Mouse (Mus musculus) R1 (cell line): ENCODE data around the gene Olfr524.

Experiments
- DNase-seq: peaks from one replicate; pipeline ENCODE4 v3.0.0-alpha.2; 2018; ENCODE audit warnings: low read depth, low spot score

The Olfr524 gene

DNA sequence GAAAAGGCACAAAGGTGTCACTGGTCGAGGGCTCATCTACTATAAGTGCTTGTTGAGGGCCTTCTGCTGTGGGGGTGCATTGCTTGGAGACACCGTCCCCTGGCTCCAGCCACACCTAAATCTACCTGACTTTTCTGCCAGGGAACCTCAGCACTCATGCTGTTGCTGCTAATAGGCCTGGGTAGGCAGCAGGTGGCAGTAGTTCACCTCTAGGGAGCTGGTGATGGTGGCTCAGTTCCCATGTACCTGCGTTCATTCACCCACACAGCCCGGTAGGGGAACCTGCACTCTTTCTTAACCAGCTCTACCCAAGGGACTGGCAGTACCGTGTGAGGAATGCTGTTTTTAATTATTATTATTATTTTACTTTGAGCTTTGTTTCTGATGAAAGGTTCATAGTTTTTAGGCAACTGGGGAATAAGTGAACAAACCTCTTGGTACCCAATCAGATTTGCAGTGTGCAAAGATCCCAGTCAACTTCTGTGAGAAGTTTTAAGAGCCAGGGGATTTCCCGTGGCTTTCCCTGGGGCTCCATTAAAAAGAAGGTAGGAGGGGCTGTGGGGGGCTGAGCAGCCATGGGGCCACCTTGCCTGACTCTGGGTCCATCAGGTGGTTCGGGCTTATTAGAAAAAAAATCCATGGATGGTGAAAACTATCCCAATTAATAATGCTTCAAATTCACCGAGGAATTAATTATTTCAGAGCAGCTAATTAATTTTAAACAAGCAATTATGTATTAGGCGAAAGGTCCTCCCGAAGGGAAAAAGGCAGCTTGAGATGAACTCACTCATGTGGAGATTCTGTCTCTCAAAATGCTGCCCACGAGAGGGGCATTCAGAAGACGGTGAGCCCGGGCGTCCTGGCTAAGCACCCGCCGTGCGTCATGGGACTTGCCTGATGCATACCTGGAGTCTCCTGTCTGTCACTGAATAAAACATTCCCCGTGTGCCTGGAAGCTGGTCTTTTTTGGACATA, 18.8 kb downstream of the Olfr524 start:
- DNase-seq, result peak; percentile 49

DNA sequence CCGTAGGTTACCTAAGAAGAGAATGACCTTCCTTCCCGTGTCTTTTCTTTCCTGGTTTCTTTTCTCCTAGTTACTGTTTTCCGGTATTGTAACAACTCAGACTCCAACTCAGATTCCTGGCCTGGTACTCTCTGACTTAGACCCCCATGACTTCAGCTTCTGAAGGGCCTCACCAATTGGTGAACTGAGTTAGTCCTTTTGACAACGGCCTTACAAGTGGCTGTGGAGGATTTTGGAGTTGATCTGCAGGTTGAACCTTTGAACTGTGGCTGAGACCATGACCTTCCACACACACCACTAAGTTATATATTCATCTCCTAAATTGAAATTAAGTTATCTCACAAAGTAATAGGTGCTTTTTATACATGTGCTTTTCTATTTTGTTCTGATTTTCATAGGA, 21.6 kb downstream of the Olfr524 start:
- no peak for DNase-seq

DNA sequence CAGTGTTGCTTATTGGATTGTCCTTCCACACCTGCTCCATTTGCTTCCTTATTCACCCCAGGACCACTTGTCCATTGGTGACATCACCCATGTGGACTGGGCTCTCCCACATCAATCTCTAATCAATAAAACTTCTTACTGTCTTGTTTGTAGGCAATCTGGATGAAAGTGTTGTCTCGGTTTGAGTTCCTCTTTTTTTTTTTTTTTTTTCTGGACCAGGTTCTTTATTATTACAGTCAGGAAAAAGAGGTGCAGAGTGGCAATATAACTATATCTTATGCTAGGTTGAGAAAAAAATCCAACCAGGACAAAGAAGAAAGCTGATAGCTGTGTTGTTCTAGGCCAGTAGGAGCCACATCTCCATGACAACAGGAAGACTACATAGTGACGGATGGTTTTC, 25.1 kb downstream of the Olfr524 start:
- DNase-seq, result no peak

DNA sequence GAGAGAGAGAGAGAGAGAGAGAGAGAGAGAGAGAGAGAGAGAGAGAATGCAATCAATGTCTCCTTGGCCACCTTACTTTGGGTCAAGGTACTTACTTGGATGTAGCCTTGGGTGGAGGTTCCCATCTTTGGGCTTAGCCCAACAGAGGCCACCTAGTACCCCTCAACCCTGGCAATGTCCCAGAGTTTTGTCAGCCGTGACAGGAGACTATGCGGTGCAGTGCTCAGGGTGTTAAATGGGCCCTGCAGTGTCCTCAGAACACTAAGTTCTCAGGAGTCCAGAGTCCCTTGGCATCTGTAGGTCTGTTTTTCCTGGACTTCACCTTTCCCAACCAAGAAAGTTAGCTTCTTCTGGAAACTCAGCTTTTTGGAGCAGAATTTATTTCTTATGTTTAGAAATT, 26.6 kb downstream of the Olfr524 start:
- DNase-seq, result no peak

DNA sequence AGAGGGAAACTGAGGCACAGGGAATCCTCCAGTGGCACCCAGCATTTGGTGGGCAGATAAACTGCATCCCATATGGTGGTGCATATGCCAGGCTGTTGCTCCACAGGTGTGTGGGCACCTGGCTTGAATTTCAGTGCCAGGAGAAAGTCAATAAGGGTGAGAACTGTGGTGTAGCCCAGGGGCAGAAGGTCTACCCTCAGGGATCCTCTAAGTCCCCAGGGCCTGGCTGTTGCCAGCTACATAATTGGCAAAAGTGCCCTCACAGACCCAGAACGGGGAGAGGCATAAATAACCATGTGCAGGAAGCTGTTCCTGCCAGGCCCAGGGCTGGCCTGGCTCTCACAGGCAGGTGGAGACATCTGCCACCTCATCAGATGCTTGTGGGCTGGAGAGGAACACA, 32.8 kb downstream of the Olfr524 start, which contains the start of gene Olfr523:
Gene Olfr523, plus strand, starts transcription at position 282 of the 400 bp plus-strand sequence.
- no peak for DNase-seq

DNA sequence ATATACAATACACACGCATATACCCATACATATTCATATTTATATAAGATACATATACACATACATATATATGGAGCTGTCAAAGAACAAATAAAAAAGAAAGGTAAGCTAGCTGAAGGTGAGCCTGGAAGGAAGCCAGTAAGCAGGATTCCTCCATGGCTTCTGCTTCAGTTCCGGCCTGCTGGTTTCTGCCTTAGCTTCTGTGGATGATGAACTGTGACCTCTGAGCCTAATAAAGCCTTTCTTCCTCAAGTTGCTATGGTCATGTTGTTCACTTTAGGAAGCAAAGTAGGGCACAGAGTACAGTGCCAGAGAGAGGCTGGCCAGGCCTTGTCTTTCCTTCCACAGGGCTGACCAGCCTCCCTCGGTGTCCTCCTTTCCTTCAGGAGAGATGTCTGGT, 34.9 kb downstream of the Olfr524 start:
- no peak for DNase-seq

DNA sequence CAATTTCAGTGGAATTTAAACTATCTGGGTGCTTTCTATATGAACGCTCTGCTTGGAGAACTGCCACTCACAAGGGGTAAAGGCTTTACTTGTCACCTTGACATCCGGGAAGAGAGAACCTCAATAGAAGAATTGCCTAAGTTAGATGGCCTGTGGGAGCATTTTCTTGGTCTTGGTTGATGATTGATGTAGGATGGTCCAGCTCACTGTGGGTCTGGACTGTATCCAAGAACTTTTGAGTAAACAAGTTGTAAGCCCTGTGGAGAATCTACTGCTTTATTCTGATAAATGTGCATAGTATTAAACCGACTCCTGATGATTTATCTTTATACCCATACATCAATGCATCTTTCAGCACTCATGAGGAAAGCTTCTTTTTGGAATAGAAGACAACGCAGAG, 36.4 kb downstream of the Olfr524 start:
- no peak for DNase-seq

DNA sequence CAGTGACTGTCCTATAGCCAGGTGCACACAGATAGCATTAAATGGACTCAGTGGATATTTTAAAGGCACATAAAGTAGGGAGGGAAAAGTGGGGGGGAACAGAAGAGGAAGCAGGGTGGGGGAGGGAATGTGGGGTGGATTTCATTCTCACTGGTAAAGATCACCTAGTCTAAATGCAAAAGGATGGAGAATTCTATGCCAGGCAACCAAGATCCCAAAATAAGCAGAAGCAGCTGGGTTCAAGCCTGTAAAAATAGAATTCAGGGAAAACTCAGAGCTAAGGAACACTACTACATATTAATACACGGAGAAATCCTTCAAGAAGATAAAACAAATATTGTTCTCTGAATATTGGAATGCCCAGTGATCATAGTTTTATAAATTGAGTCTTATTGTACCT, 37.8 kb downstream of the Olfr524 start:
- no peak for DNase-seq

DNA sequence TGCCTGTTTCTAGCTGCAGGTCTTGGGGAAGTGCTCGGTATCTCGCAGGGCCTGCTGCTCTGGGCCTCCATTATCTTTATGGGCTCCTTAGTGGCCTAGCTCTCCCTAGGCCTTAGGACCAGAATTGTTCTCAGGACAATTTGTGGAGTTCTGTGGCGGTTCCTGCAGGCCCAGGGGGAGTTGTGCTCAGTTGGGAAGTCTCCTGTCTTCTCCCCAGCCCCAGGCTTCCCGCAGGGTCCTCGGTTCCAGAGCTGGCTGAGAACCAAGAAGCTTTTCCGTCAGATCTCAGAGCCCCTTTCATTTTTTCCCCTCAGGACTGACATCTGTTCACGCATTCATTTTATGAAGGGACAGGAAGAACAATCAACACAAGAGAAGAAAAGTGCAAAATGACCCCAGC, 41.1 kb downstream of the Olfr524 start, which contains the start of gene Olfr522:
Gene Olfr522, minus strand, starts transcription at position 101 of the 400 bp plus-strand sequence.
- no peak for DNase-seq

DNA sequence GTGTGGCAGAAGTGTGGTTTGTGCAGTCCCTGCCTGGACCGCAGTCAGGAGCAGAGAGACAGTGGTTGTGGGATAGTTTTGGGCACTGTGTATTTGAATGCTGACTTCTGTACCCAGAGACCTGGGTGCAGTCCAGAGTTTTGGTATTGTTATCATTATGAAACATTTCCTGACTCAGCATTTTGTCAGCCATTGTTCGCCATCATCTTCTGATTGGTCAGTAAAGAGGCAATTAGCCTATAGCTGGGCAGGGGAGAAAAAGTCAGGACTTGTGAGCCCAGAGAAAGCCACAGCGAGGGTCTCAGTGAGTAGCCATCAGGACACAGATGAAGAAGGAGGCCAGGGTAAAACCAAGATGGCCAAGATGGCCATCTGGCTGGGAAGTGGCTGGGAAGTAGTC, 45.4 kb downstream of the Olfr524 start:
- no peak for DNase-seq

DNA sequence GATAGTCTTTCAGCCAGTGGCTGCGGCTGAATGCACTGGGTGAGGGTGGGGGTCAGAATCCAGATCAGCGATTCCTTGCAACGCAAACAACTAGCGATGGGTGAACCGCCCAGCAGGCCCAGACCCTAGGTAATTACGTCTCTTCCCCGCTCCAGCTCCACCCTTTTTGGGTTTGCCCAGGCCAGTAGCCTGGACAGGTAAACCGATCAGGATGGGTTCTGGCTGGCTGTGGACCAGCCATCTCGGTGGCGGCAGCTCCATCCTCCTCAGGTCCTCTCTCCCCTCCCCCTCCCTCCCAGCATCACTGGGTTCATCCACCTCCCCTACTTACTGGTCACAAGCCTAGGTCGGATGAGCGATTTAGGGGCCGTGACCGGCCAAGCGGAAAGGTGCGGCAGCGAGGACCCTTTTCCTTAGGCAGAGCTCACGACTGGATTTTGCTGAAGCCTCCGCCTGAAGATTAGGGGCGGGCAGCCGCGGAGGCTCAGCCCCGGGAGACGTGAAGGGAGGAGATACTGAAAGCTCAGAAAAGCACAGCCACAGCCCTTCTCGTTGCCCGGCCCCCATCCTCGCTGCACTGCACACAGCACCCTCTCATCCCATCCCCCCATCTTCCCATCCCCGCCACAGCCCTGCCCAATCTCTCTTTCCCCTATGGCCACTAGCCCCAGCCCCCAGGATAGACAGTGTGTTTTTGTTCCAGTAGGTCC, 51.4 kb downstream of the Olfr524 start, which contains the start of gene Sprn:
Gene Sprn, minus strand, starts transcription at position 660 of the 710 bp plus-strand sequence.
- DNase-seq, result no peak

DNA sequence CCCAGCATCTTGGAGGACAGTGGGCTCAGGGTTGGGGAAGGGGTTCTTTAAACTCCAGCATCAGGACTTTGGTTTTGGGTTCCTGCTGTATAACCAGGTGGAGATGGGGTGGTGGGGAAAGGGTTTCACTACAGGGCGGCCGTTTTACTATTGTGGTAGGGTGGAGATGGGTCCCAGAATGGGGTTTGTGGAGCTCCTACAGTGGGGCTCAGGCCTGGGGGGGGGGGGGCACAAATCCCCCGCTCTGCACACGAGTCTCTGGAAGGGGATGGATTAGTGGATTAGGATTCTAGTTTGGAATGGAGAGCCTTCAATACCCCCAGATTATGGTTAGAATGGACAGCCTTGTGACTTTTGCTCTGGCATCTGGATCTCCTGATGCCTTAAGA, 51.9 kb downstream of the Olfr524 start:
- no peak for DNase-seq

DNA sequence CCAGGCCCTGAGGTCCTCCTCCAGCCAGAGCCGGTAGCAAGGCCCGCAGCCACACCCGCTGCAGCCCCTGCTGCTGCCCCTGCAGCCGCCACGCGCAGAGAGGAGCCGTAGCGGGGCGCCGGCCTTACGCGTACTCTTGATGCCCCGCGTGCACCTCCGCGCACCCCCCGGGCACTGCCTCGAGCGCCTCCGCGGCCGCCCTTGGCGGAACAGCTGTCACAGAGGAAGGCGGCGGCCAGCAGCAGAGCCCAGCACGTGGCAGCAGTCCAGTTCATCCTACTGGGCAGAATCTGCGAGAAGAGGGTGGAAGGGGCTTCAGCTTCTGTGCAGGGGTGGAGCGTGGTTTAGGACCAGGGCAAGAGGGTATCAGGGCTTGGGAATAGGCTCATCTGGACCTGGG, 52.4 kb downstream of the Olfr524 start:
- peak; percentile 29 for DNase-seq
